Mouse (Mus musculus): ENCODE results near the gene Golm1. TPM values are rescaled to one million over a fixed set of nuclear protein-coding genes. Genes with fewer than 3 reads are reported as not detected.
A peak's percentile ranks its signal among the peaks of the same experiment; 100 is the strongest.
"Not testable (repeated sequence)": the region's sequence is repeated elsewhere in the genome, so short reads cannot be mapped to it uniquely, and the experiment has no call there.

Golm1 gene
- 89.8 and 108 TPM in 2 replicates for polyA plus RNA-seq (2015; fragmentation: Nextera tagmentation; extraction: Ambion mirVana)

DNA sequence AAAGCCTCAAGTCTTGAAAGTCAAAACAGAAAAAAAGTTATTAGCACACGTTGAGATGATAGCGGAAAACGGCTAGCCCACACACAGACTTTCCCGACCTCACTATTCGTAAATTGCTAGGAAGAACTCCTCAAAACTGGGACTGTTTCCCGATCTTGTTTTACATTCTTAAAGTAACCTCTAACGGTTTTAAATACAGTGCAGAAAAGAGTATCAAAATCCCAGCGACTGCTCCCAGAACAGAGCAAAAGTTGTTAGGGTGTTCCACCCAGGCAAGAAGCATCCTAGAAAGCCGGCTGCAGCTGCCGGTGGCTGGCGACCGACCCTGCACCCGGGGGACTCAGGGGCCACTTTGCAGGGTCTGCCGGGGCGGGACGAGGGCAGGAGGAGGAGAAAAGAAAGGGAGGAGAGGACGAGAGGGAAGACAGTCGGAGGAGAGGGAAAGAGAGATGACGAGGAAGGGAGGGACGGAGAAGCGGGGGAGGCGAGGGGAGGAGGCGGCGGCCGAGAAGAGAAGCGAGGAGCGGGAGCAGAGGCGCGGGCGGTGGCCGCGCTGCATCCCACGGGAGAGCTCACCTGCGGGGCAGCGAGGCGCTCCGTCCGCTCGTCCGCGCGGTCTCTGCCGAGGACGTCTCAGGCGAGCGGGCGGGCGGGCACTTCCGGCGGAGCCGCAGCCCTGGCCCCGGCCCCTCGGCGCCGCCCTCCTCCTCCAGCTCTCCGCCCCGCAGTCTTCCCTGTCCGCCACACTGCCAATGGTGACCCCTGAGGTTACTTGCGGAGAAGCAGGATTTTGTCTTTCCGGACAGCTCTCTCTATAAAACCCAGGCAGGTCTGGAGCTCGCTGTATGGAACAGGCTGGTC, at the start of gene Golm1:
Gene Golm1, minus strand, starts transcription at position 661 of the 861 bp plus-strand sequence.
- H3K27me3 ChIP-seq (ENCODE audit: control insufficient read depth, insufficient read depth, low read length) = no peaks in the 10 kb centered on the region
- H3K9me3 ChIP-seq (replicated peaks; ENCODE audit: control insufficient read depth, low read length) = no peaks in the 10 kb centered on the region
- H3K4me1 ChIP-seq (ENCODE audit: control insufficient read depth, insufficient read depth, low read length) = peaks cover 11% of the 10 kb centered on the region
- H3K4me3 ChIP-seq (replicated peaks; ENCODE audit: low read length) = peak within 1 kb of the TSS; percentile 68
- H3K4me2 ChIP-seq (ENCODE audit: low read depth, low read length) = peak within 1 kb of the TSS; percentile 56
- no peaks in the 10 kb centered on the region for H3K36me3 ChIP-seq (ENCODE audit: control insufficient read depth, insufficient read depth, low read length)
- H3K9ac ChIP-seq (ENCODE audit: low read length) = peak within 1 kb of the TSS; percentile 80
- H3K27ac ChIP-seq (ENCODE audit: low read length) = peak within 1 kb of the TSS; percentile 78
- peak; percentile 89 for ATAC-seq (ENCODE audit: insufficient read depth, low FRiP score)
- under 1% methylated on average over 42 of the region's 61 CpGs for WGBS

DNA sequence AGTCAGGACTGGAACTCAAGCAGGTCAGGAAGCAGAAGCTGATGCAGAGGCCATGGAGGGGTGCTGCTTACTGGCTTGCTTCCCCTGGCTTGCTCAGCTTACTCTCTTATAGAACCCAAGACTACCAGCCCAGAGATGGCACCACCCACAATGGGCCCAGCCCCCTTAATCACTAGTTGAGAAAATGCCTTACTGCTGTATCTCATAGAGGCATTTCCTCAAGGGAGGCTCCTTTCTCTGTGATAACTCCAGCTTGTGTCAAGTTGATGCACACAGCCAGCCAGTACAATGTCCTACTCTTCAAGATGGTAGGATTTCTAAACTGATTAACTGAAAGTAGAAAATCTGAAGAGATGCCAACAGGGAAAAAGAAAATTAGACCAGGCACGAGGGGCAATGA, 46.5 kb upstream of the Golm1 start:
- H3K4me1 ChIP-seq (ENCODE audit: control insufficient read depth, insufficient read depth, low read length); H3K27me3 ChIP-seq (ENCODE audit: control insufficient read depth, insufficient read depth, low read length); H3K4me2 ChIP-seq (ENCODE audit: low read depth, low read length); H3K9me3 ChIP-seq (replicated peaks; ENCODE audit: control insufficient read depth, low read length); H3K27ac ChIP-seq (ENCODE audit: low read length); H3K36me3 ChIP-seq (ENCODE audit: control insufficient read depth, insufficient read depth, low read length); H3K9ac ChIP-seq (ENCODE audit: low read length); H3K4me3 ChIP-seq (replicated peaks; ENCODE audit: low read length); ATAC-seq (ENCODE audit: insufficient read depth, low FRiP score): not testable (repeated sequence)
- WGBS = 82% methylated on average over 1 of the region's 1 CpGs

DNA sequence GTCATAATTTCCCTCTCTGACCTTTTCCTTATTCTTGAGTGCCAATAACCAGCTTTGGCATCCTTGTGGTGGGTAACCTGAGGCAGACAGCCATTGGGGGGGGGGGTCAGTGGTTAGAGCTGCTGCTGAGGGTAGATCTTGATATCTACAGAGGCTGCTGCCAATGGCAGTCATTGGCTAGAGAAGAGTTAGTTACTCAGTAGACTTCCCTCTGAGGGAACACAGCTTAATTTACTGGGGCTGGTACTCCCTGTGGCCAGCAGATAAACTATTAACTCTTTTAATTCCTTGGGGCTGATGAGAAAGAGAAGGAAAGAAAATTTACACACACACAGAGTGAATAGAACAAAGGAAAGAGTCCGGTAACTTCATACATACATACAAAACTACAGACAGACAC, 43.9 kb upstream of the Golm1 start:
- Histone ChIP-seq H3K4me3 (replicated peaks; ENCODE audit: low read length) (no peak overlapping the region), H3K27ac (ENCODE audit: low read length) (0 out of 2 replicates have a peak overlapping the region, but pooled peaks have one; percentile 2), H3K27me3 (ENCODE audit: control insufficient read depth, insufficient read depth, low read length) (no peaks in the 10 kb centered on the region), H3K4me2 (ENCODE audit: low read depth, low read length) (no peak overlapping the region), H3K9me3 (replicated peaks; ENCODE audit: control insufficient read depth, low read length) (no peaks in the 10 kb centered on the region), H3K4me1 (ENCODE audit: control insufficient read depth, insufficient read depth, low read length) (no peaks in the 10 kb centered on the region), H3K9ac (ENCODE audit: low read length) (no peak overlapping the region), H3K36me3 (ENCODE audit: control insufficient read depth, insufficient read depth, low read length) (no peaks in the 10 kb centered on the region)
- WGBS = 83% methylated on average over 1 of the region's 1 CpGs
- ATAC-seq (ENCODE audit: insufficient read depth, low FRiP score) = no peak

DNA sequence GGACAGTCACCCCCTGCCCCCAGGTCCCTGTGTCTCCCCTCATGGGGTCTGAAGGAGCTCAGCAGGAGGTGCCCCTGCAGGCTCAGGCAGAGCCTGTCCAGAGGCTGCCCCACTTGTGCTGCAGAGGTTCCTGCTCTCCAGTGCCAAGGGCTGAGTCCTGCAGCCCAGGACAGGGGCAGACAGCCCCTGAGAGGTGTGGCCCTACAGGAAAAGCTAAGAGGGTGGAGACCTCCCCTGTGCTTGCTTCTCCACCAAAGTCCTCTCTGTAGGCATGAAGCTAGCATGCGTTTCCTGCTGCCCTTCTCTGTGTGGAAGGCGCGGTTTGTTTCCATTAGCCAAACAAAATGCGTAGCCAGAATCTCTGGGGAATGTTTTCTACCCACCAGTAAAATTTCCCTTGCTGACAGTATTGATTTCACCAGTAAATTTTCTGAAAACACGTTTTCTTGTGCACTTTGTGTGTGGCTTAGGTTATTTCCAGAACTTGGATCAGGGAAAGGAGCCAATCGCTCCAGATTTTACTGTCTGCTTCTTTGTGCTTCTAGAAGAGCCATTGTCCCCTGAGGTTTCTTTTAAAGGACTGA, 43.3 kb upstream of the Golm1 start:
- 0 out of 2 replicates have a peak overlapping the region, but pooled peaks have one; percentile 2 for H3K27ac ChIP-seq (ENCODE audit: low read length)
- not testable (repeated sequence) for H3K27me3 ChIP-seq (ENCODE audit: control insufficient read depth, insufficient read depth, low read length); H3K36me3 ChIP-seq (ENCODE audit: control insufficient read depth, insufficient read depth, low read length); H3K4me1 ChIP-seq (ENCODE audit: control insufficient read depth, insufficient read depth, low read length); H3K9ac ChIP-seq (ENCODE audit: low read length); H3K4me2 ChIP-seq (ENCODE audit: low read depth, low read length); H3K4me3 ChIP-seq (replicated peaks; ENCODE audit: low read length); H3K9me3 ChIP-seq (replicated peaks; ENCODE audit: control insufficient read depth, low read length)
- WGBS = 26% methylated on average over 6 of the region's 6 CpGs
- ATAC-seq (ENCODE audit: insufficient read depth, low FRiP score) = peak; percentile 80; the same call in 1 of the 2 replicates

DNA sequence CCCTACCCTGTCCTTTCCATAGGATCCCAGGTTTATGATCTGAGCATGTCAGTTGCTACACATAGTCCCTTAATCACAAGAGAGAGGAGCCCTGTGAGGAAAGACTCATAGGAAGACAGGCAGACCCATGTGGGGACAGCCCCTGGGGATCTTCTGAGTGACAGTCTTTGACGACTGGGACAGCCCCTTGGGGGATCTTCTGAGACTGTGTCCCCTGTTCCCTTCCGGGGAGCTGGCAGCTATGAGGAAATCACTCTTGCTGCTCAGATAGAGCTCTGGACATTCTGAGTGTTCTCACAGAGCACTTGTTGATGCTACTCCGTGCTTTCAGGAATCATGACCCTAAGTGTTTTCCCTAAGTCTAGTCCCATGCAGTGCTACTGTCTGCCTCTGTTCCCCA, 38.1 kb upstream of the Golm1 start:
- Histone ChIP-seq H3K27me3 (ENCODE audit: control insufficient read depth, insufficient read depth, low read length) (no peaks in the 10 kb centered on the region), H3K36me3 (ENCODE audit: control insufficient read depth, insufficient read depth, low read length) (no peaks in the 10 kb centered on the region)
- no peak for ATAC-seq (ENCODE audit: insufficient read depth, low FRiP score)

DNA sequence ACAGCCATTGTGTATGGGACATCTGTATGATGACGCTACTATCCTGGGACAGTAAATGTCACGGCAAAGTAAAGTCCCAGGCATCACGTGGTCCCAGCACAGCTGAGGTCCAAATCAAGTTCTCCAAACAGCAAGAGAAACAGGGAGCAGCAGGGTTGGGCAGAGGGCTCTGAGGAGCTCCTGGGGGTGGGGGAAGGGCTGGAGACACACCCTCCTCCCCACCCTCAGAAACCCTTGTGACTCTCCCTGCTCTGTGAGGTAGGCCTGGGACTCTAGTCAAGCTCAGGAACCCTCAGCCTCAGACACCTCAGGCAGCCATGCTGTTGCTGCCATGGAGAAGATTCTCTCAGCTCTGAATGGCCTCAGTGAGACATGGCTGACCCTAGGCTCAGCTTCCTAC, 36.4 kb upstream of the Golm1 start, which contains the start of gene Spata31d1b:
Gene Spata31d1b, plus strand, starts transcription at position 301 of the 400 bp plus-strand sequence.
- 67% methylated on average over 3 of the region's 3 CpGs for WGBS
- not testable (repeated sequence) for ATAC-seq (ENCODE audit: insufficient read depth, low FRiP score)

More for the DNA sequence above, 38.1 kb upstream of the Golm1 start:
- Histone ChIP-seq H3K9ac (ENCODE audit: low read length) (no peak overlapping the region), H3K9me3 (replicated peaks; ENCODE audit: control insufficient read depth, low read length) (no peaks in the 10 kb centered on the region), H3K4me3 (replicated peaks; ENCODE audit: low read length) (no peak overlapping the region), H3K4me1 (ENCODE audit: control insufficient read depth, insufficient read depth, low read length) (no peaks in the 10 kb centered on the region), H3K27ac (ENCODE audit: low read length) (no peak overlapping the region), H3K4me2 (ENCODE audit: low read depth, low read length) (no peak overlapping the region)
- 32% methylated on average over 3 of the region's 3 CpGs for WGBS

DNA sequence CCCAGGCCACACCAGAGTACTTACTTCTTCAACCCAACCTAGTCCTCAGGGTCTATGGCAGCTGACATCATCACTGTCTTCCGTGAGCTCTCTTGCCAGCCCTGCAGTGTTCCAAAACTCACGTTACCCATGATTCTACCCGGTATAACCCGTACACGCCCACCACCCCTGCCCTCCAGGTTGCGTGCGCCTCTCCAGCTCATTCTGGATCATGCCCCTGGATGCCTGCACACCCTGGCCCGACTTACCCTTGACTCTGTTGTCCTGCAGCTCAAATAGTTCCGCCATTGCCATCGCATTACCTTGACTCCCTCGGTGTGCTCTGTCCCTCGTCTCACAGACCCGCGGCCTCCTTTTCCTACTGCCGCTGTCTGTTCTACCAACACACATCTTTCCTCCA, 34.6 kb upstream of the Golm1 start, which contains the start of gene Spata31d1a:
Gene Spata31d1a, minus strand, starts transcription at position 101 of the 400 bp plus-strand sequence.
- Histone ChIP-seq H3K4me1 (ENCODE audit: control insufficient read depth, insufficient read depth, low read length) (no peaks in the 10 kb centered on the region), H3K27ac (ENCODE audit: low read length) (no peak within 1 kb of the TSS), H3K9me3 (replicated peaks; ENCODE audit: control insufficient read depth, low read length) (no peaks in the 10 kb centered on the region), H3K36me3 (ENCODE audit: control insufficient read depth, insufficient read depth, low read length) (no peaks in the 10 kb centered on the region), H3K4me2 (ENCODE audit: low read depth, low read length) (no peak within 1 kb of the TSS), H3K9ac (ENCODE audit: low read length) (no peak within 1 kb of the TSS), H3K27me3 (ENCODE audit: control insufficient read depth, insufficient read depth, low read length) (no peaks in the 10 kb centered on the region), H3K4me3 (replicated peaks; ENCODE audit: low read length) (no peak within 1 kb of the TSS)
- no peak for ATAC-seq (ENCODE audit: insufficient read depth, low FRiP score)
- WGBS = 85% methylated on average over 15 of the region's 15 CpGs

More for the DNA sequence above, 36.4 kb upstream of the Golm1 start, which contains the start of gene Spata31d1b:
- H3K9ac ChIP-seq (ENCODE audit: low read length); H3K4me3 ChIP-seq (replicated peaks; ENCODE audit: low read length); H3K4me2 ChIP-seq (ENCODE audit: low read depth, low read length); H3K27ac ChIP-seq (ENCODE audit: low read length); H3K27me3 ChIP-seq (ENCODE audit: control insufficient read depth, insufficient read depth, low read length); H3K4me1 ChIP-seq (ENCODE audit: control insufficient read depth, insufficient read depth, low read length); H3K9me3 ChIP-seq (replicated peaks; ENCODE audit: control insufficient read depth, low read length); H3K36me3 ChIP-seq (ENCODE audit: control insufficient read depth, insufficient read depth, low read length): not testable (repeated sequence)

DNA sequence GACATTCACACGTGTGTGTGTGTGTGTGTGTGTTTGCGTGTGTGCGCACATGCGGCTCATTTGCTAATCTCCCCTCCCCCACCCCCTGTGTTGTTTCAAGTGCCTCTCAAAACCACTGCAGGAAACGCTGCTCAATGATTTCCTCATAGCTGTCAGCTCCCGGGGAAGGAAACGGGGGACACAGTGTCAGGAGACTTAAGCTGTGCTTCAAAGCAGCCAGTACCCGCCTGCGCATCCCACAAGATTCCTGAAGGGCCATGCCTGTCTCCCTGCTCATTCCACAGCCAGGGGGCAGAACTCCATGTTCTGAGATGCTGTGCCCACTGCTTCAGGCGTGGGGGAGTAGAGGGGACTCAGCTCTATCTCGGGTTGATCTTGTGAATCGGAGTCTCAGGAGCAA, 29.0 kb upstream of the Golm1 start:
- 47% methylated on average over 12 of the region's 12 CpGs for WGBS

DNA sequence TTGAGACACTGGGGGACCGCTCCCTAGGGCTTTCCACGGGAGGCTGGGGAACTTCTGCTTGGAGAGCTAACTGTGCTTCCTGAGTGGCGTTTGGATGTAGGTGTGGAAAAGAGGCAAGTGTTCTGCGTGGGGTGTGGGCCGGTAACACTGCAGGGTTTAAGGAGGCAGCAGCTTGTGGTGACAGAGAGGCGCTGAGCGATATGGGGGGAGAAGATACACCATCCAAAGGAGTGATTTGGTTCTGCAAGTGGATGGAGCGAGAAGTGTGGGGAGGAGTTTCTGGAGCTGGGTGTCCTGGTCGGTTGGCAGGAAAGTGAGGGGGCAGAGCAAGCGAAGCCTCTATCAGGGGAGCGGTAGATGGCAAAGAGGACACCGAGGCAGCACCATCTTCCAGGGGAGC, 27.9 kb upstream of the Golm1 start:
- Histone ChIP-seq H3K9ac (ENCODE audit: low read length) (no peak overlapping the region), H3K4me1 (ENCODE audit: control insufficient read depth, insufficient read depth, low read length) (no peaks in the 10 kb centered on the region), H3K36me3 (ENCODE audit: control insufficient read depth, insufficient read depth, low read length) (no peaks in the 10 kb centered on the region), H3K27me3 (ENCODE audit: control insufficient read depth, insufficient read depth, low read length) (no peaks in the 10 kb centered on the region), H3K9me3 (replicated peaks; ENCODE audit: control insufficient read depth, low read length) (no peaks in the 10 kb centered on the region), H3K4me3 (replicated peaks; ENCODE audit: low read length) (no peak overlapping the region), H3K4me2 (ENCODE audit: low read depth, low read length) (no peak overlapping the region), H3K27ac (ENCODE audit: low read length) (no peak overlapping the region)
- WGBS = 81% methylated on average over 12 of the region's 12 CpGs
- no peak for ATAC-seq (ENCODE audit: insufficient read depth, low FRiP score)

More for the DNA sequence above, 29.0 kb upstream of the Golm1 start:
- no peaks in the 10 kb centered on the region for H3K9me3 ChIP-seq (replicated peaks; ENCODE audit: control insufficient read depth, low read length)
- no peak overlapping the region for H3K9ac ChIP-seq (ENCODE audit: low read length)
- ATAC-seq (ENCODE audit: insufficient read depth, low FRiP score) = peak; percentile 26; the same call in 1 of the 2 replicates
- no peaks in the 10 kb centered on the region for H3K4me1 ChIP-seq (ENCODE audit: control insufficient read depth, insufficient read depth, low read length)
- no peaks in the 10 kb centered on the region for H3K27me3 ChIP-seq (ENCODE audit: control insufficient read depth, insufficient read depth, low read length)
- H3K27ac ChIP-seq (ENCODE audit: low read length) = no peak overlapping the region
- no peak overlapping the region for H3K4me3 ChIP-seq (replicated peaks; ENCODE audit: low read length)
- H3K36me3 ChIP-seq (ENCODE audit: control insufficient read depth, insufficient read depth, low read length) = no peaks in the 10 kb centered on the region
- no peak overlapping the region for H3K4me2 ChIP-seq (ENCODE audit: low read depth, low read length)

All from stomach, embryonic 16.5 days (tissue).